Mouse (Mus musculus): ENCODE data around the gene Ermp1.
A peak's percentile ranks its signal among the peaks of the same experiment; 100 is the strongest.
"Not testable (repeated sequence)": the region's sequence is repeated elsewhere in the genome, so short reads cannot be mapped to it uniquely, and the experiment has no call there.

The Ermp1 gene

GRCm38 (mm10) chr19:29603548-29604353 lies 44.5 kb downstream of the Ermp1 start:
- no peak for DNase-seq (ENCODE audit: low read depth)

GRCm38 (mm10) chr19:29598981-29599380 lies 49.2 kb downstream of the Ermp1 start:
- DNase-seq (ENCODE audit: low read depth): no peak

- DNase-seq (ENCODE audit: low read depth): peak; percentile 51
These were observed 51.2 kb downstream of the Ermp1 start for GRCm38 (mm10) chr19:29596985-29597384.

GRCm38 (mm10) chr19:29596276-29596675 lies 51.9 kb downstream of the Ermp1 start:
- no peak for DNase-seq (ENCODE audit: low read depth)

- DNase-seq (ENCODE audit: low read depth): not testable (repeated sequence)
These were observed 54.4 kb downstream of the Ermp1 start for GRCm38 (mm10) chr19:29593783-29594182.

GRCm38 (mm10) chr19:29583734-29584133 lies 64.5 kb downstream of the Ermp1 start:
- DNase-seq (ENCODE audit: low read depth): no peak

- no peak for DNase-seq (ENCODE audit: low read depth)
These were observed 65.8 kb downstream of the Ermp1 start for GRCm38 (mm10) chr19:29582439-29582838.

GRCm38 (mm10) chr19:29566512-29566911 lies 81.7 kb downstream of the Ermp1 start:
- no peak for DNase-seq (ENCODE audit: low read depth)

- DNase-seq (ENCODE audit: low read depth): peak; percentile 71
These were observed 84.9 kb downstream of the Ermp1 start for GRCm38 (mm10) chr19:29563258-29563779.

GRCm38 (mm10) chr19:29562603-29563002 lies 85.6 kb downstream of the Ermp1 start:
- no peak for DNase-seq (ENCODE audit: low read depth)

- DNase-seq (ENCODE audit: low read depth): no peak
These were observed 86.0 kb downstream of the Ermp1 start for GRCm38 (mm10) chr19:29562166-29562565.

Measured in naive thymus-derived CD4-positive, alpha-beta T cell, adult 2 months (primary cell).